Mouse (Mus musculus) hematopoietic stem cell, adult 5-6 weeks (primary cell): ENCODE results near the gene Ttll8. TPM values are rescaled to one million over a fixed set of nuclear protein-coding genes. Genes with fewer than 3 reads are reported as not detected.

Experiments used
- ATAC-seq, 2 experiments: fragments of 125-278 bp in 1 of 2; replicated peaks in 1 of 2; 2 replicates each; pipeline ENCODE4 v1.8.0; 2016 to 2017; ENCODE audit warnings: inconsistent platforms in 2 of 2, mild to moderate bottlenecking in 2 of 2, moderate number of reproducible peaks in 2 of 2, low read depth in 1 of 2, moderate TSS enrichment in 1 of 2; ENCODE audit not compliant: low FRiP score in 2 of 2, poor library complexity in 2 of 2, severe bottlenecking in 2 of 2, insufficient read depth in 1 of 2, low TSS enrichment in 1 of 2
- total RNA-seq: library from RNA; stranded (forward); fragments of 172-1452, 232-1000 nt; gene quantifications from 2 replicates; pipeline ENCODE4 v1.2.3, GENCODE M21; 2017

Gene Ttll8
- total RNA-seq, 1 experiment from 2014 or later, result not detected

GRCm38 (mm10) chr15:88937291-88937650 lies 16.9 kb downstream of the Ttll8 start:
- no peak for ATAC-seq

GRCm38 (mm10) chr15:88936619-88937290 lies 17.5 kb downstream of the Ttll8 start:
- ATAC-seq, result no peak

- no peak for ATAC-seq
Observed at GRCm38 (mm10) chr15:88934141-88934540, 20.1 kb downstream of the Ttll8 start.

- no peak for ATAC-seq
Observed at GRCm38 (mm10) chr15:88932667-88933066, 21.6 kb downstream of the Ttll8 start.

GRCm38 (mm10) chr15:88921992-88922310 lies 32.3 kb downstream of the Ttll8 start:
- no peak for ATAC-seq

- peak; percentile 81 for ATAC-seq
Observed at GRCm38 (mm10) chr15:88921131-88921991, 32.9 kb downstream of the Ttll8 start.

GRCm38 (mm10) chr15:88920065-88920464 lies 34.2 kb downstream of the Ttll8 start:
- ATAC-seq, result no peak

- no peak for ATAC-seq
Observed at GRCm38 (mm10) chr15:88919328-88919727, 34.9 kb downstream of the Ttll8 start.

GRCm38 (mm10) chr15:88917126-88917525 lies 37.1 kb downstream of the Ttll8 start:
- no peak for ATAC-seq

GRCm38 (mm10) chr15:88916366-88916765 lies 37.9 kb downstream of the Ttll8 start:
- ATAC-seq, result no peak

- no peak for ATAC-seq
Observed at GRCm38 (mm10) chr15:88915046-88915445, 39.2 kb downstream of the Ttll8 start.

GRCm38 (mm10) chr15:88906347-88906746 lies 47.9 kb downstream of the Ttll8 start:
- no peak for ATAC-seq

GRCm38 (mm10) chr15:88904056-88904811 lies 50.0 kb downstream of the Ttll8 start:
- no peak for ATAC-seq

GRCm38 (mm10) chr15:88903086-88903485 lies 51.1 kb downstream of the Ttll8 start:
- ATAC-seq, result peak; percentile 45 to 46; a peak in 1 of 4 replicates

GRCm38 (mm10) chr15:88902200-88902875 lies 51.9 kb downstream of the Ttll8 start:
- no peak; a peak in 1 of 4 replicates for ATAC-seq

- ATAC-seq, result no peak
Observed at GRCm38 (mm10) chr15:88896341-88896980, 57.8 kb downstream of the Ttll8 start.

GRCm38 (mm10) chr15:88895891-88896290 lies 58.3 kb downstream of the Ttll8 start:
- ATAC-seq, result no peak
